Mouse (Mus musculus) brain, embryonic 14.5 days (tissue): Measurements from ENCODE around the gene Anapc2. TPM values are rescaled to one million over a fixed set of nuclear protein-coding genes. Genes with fewer than 3 reads are reported as not detected.
A peak's percentile ranks its signal among the peaks of the same experiment; 100 is the strongest.

ENCODE experiments used
- DNase-seq: peaks from one replicate; pipeline ENCODE4 v3.0.0-alpha.2; 2011; ENCODE audit warnings: low read depth
- CTCF ChIP-seq: fragments of 200-500 bp; IDR thresholded peaks from 2 replicates; pipeline ENCODE4 v1.5.1; 2012; ENCODE audit warnings: inconsistent platforms, mild to moderate bottlenecking, moderate library complexity, borderline replicate concordance; ENCODE audit not compliant: insufficient read depth, insufficient read length; ENCODE audit errors: extremely low read depth
- POLR2A ChIP-seq: fragments of 200-500 bp; IDR thresholded peaks from 2 replicates; pipeline ENCODE4 v1.6.1; 2012; ENCODE audit warnings: mild to moderate bottlenecking, inconsistent platforms, borderline replicate concordance; ENCODE audit not compliant: poor library complexity, insufficient read depth, insufficient read length, severe bottlenecking; ENCODE audit errors: extremely low read depth
- polyA plus RNA-seq: library from polyadenylated mRNA; depleted of rRNA; stranded (reverse); fragments of >200 nt; gene quantifications from 2 replicates; pipeline ENCODE4 v1.2.3, GENCODE M21; 2012

Gene Anapc2
- polyA plus RNA-seq, 1 experiment, result 131 TPM

DNA sequence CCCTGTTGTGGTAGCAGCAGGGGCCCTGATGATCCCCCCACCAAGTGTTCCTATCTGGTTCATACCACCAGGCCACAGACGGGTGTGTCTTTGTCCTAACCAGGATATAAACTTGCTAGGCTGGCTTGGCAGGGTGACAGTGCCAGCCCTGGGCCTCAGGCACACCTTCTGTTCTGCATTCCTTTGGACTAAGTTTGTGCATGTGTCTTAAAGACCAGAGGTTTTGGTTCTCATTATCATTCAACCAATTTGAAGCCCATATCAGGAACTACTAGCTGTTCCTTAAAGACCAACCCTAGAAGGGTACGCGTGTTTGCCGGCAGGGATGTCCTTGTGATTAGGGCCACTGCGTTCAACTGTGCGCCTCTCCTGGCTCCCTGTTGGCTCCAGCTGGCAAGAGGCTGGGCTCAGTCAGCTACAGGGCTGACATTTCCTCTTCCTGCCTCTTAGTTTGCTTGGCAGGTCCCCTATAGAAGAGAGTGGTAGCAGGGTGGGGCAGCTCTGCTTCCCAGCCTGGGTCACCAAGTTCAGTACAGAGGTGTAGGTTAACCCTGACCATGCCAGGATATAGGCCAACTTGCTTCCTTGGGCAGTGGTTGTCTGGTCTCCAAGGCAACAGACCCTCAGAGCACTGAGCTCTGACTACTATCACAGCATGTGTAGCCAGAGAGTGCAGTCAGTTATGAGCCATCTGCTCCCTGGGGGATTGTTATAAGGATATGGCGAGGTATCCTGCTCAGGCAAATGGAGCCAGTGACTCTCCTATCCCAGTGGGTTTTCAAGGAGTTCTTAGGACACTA, 14.8 kb downstream of the Anapc2 start:
- no peak for TF ChIP-seq POLR2A
- DNase-seq, result no peak

DNA sequence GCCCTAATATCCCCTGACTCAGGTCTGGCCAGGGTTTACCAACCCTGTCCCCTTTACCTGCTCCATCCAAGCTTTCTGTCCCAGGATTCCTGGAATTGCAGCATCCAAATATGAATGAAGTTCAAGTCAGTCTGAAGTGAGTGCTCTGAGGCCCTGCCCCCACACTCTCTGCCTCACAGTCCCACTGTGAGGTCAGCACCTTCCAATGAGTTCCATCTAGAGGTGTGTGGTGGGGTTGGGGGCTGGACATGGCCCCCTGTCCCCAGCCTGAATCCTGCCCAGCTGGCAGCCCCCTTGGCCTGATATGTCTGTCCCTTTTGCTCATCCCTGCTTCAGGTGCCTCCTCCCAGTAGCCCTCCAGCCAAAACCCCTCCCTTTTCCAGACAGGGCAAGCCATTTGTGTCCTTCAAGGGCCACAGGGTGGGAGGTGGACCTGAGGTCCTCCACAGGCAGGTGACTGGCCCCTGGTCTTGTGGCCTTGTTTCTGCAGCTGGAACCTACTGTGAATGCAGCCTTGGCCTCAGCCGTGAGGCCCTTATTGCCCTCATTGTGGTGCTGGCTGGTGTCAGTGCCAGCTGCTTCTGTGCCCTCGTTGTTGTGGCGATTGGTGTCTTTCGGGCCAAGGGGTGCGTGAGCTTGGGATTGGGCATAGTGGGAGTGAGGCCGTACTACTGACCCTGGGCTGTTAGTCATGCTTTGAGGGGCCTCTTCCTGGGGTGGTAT, 15.8 kb downstream of the Anapc2 start, which contains the start of gene Tmem210:
Gene Tmem210 (plus strand): TSS at position 219 of the 723 bp plus-strand sequence.
- DNase-seq, result no peak
- TF ChIP-seq POLR2A (no peak), CTCF (no peak)

DNA sequence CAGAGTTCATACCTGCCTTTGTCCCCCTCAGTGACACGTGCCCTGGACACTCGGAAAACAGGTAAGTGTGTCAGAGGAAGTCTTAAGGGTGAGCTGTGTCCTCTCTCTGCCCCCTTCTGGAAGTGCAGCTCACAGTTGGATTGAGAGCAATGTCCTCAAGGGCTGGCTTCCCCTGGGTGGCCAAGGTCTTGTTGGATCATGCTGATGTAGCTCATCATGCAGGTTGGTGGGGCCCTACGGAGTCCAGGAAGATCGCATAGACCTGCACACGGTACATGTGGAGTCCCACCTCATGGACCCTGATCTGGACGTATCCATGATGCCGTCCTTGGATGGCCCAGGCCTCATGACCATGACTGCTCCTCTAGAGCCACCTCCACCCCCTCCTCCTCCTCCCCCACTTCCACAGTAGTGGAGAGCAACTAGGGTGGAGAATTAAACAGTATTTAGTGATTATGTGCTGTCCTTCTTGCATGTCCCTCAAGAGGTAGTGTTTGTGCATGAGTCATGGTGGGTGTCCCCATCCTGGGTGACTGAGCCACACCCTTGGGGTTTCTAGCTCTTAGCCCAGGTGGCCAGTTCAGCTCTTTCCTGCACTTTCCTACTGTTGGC, 16.6 kb downstream of the Anapc2 start:
- TF ChIP-seq POLR2A, result no peak
- TF ChIP-seq CTCF, result no peak
- no peak for DNase-seq

DNA sequence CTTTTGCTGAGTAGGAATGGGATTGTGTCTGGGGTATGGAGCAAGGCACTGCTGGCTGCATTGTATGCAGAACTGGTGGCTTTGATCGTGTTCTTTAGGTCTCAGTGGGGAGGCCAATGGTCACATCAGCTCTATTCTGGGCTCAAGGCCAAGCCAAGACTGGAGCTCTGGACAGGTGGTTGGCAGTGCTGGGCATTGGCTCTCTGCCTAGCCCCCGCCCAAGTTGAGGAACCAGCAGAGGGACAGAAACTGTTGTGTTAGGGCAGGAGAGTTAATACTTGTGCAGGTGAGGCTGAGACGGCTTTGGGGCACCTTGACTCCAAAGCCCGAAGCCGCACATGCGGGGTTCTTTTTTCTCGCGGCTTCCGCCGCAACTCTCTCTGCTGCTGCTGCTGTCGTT, 17.4 kb downstream of the Anapc2 start, which contains the start of gene Lrrc26:
Gene Lrrc26 (plus strand): TSS at position 265 of the 400 bp plus-strand sequence.
- peak; percentile 53 for DNase-seq
- TF ChIP-seq CTCF, result no peak
- no peak for TF ChIP-seq POLR2A

DNA sequence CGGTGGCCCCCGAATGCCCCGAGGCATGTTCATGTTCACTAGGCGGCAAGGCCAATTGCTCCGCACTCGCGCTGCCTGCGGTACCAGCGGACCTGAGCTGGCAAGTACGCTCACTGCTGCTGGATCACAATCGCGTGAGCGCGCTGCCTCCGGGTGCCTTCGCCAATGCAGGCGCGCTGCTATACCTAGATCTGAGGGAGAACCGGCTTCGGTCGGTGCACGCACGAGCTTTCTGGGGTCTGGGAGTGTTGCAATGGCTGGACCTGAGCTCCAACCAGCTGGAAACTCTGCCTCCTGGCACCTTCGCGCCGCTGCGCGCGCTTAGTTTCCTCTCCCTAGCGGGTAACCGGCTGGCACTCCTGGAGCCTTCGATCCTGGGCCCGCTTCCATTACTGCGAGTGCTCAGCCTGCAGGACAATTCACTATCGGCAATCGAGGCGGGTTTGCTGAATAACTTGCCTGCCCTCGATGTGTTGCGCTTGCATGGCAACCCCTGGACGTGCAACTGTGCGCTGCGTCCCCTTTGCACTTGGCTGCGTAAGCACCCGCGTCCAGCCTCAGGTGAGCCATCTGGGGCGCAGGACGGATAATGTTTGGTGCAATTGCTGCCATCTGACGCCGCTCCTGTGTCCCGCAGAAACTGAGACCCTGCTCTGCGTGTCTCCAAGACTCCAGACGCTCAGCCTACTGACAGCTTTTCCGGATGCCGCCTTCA, 18.0 kb downstream of the Anapc2 start:
- DNase-seq, result peak; percentile 63
- TF ChIP-seq POLR2A (no peak), CTCF (no peak)

DNA sequence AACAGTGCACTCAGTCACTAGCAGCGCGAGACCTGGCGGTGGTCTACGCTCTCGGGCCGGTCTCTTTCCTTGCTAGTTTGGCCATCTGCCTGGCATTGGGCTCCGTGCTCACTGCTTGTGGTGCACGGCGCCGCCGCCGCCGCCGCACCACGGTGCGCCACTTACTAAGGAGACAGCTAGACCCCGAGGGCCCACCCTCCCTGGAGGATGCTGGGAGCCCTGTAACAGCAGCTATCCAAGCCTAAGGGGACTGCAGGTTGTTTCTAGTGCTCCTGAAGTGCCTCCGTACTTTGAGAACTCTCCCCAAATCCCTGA, 18.5 kb downstream of the Anapc2 start:
- peak; percentile 39 for DNase-seq

DNA sequence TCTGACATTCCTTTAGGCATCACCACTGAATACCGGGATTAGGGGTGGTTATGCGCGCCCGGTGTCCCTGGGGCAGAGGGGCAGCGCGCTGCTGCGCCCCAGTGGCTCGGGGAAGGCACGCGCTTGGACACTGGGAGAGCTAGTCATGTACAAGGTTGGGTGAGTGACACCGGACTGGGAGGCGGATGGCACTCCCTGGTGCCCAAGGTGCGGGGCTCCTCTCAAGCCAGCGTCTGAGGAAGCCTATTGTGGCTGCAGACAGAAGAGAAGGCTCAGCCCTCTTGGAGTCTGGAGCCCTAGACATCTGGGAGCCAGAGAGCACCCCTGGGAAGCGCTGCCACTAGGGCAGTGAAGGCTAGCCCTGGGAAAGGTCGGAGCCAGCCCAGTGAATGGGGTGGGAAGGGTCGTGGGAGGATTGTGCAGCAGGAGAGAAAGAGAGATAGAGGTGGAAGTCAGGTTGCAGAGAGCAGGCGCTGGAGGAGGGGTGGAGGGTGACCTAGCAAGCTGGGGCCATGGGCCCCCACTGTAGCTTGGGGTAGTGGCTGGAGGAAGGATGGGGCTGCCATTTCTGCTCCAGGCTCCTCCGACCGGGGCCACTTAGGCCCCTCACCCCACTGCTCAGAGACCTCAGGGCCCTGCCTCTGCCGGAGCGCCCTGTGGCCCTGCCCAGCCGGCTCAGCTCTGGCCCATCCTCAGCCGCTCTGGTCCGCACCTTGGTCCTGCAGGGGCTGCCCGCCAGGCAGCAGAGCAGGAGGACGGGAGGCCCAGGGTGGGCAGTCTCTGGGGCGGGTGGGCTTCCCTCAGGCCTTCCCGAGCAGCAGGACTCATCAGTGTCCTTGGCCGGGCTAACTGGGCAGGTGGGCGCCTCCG, 19.1 kb downstream of the Anapc2 start:
- TF ChIP-seq POLR2A (no peak), CTCF (no peak)
- DNase-seq, result no peak

More for the DNA sequence above, 18.5 kb downstream of the Anapc2 start:
- TF ChIP-seq POLR2A (no peak), CTCF (no peak)

DNA sequence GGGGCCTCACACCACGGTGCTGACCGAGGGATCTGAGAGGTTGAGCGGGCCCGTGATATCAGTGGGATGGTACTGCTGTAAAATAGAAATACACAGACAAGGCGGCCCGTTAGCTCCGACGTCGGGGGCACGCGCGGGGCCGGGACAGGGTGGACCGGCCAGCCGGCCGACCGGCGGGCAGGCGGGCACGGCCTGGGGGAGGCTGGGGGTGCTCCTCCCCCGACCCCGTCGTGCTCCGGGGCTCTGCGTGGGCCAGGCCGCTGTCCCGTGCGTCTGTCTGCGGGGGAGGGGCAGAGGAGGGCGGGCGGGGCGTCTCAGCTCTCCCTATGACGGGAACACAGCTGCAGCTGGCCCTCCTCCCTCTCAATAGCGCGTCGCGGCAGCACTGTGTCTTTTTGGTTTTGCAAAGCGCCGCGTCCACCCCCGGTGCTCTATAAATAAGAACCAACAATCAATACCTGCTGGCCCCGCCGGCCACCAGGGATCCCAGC, 19.8 kb downstream of the Anapc2 start:
- no peak for DNase-seq

DNA sequence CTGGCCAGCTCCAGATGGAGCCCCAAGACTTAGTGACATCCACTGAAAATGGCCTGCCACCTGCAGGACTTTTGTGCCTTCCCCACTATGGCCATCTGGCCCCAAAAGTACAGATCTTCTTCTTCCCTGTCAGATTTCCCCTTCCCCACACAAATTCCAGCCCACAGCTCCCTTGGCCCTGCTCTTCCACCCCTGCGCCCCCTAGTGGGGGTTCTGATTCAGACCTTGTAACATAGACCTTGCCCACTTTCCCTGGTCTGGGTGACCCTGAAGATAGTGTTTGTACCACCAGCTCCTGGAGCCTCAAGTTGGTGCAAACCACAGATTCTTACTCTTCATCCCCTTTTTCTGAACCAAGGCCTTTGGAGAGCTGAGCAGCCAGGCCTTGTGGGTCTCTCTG, 20.6 kb downstream of the Anapc2 start:
- DNase-seq, result peak; percentile 64
- TF ChIP-seq POLR2A (no peak), CTCF (peak; percentile 87)

More for the DNA sequence above, 19.8 kb downstream of the Anapc2 start:
- no peak for TF ChIP-seq CTCF
- TF ChIP-seq POLR2A, result no peak

DNA sequence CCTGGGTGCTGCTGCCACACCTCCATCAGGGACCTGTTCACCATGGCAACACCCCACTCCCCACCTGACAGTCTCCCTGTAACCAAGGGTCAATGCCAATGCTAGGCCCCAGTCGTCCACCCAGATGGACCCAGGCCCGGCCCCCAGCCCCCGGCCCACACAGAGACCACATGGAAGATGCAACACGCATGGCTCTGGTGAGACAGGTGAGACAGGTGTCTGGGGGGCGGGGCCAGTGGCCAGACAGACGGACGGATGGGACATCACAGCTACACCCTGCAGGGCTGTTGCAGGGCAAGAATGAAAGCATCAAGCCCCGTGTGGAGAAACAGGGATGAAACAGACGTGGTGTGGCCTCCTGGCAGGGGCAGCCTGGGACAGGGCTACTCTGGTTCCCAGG, 21.4 kb downstream of the Anapc2 start:
- TF ChIP-seq POLR2A (no peak), CTCF (no peak)
- DNase-seq, result no peak

DNA sequence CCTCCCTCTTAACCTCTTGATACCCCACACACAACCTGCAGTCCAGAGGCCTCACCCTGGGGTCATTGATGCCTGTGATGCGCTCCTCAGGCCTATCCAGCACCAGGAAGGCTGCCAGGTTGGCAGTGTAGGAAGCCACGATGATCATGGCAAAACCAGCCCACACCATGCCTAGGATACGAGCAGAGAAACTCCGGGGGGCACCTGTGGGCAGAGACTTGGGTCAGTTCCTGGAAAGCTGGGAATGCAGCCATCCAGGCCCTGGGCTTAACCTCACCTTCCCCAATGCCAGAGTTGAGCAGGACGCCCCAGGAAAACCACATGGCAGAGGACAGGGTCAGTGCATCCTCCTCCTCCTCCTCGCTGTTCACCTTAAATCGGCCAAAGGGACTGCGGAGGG, 24.8 kb downstream of the Anapc2 start:
- TF ChIP-seq CTCF (no peak), POLR2A (no peak)
- no peak for DNase-seq
